Mouse (Mus musculus) heart, postnatal 14 days (tissue): ENCODE data around the gene Nr1h5. TPM values are rescaled to one million over a fixed set of nuclear protein-coding genes. Genes with fewer than 3 reads are reported as not detected.
A peak's percentile ranks its signal among the peaks of the same experiment; 100 is the strongest.

ENCODE experiments used
- DNase-seq, 2 experiments: peaks; one replicate each; pipeline ENCODE4 v3.0.0; 2021 to 2022
- intact Hi-C: fragments of 180-260 bp; cut with DNase I; formaldehyde crosslinking; loops from one replicate; pipeline ENCODE4 v1.15.1; 2025
- long read RNA-seq, 2 experiments: library from polyadenylated mRNA; stranded (forward); transcript quantifications; one replicate each; pipeline ENCODE4 v2.0.0; 2021
- total RNA-seq, 2 experiments: library from RNA; stranded (reverse); gene quantifications; 2 replicates each; pipeline ENCODE4 v1.2.3; 2021

Nr1h5 gene
- under 1 TPM in 1 of 2 experiments, not detected in 1; 0.15 TPM for total RNA-seq
- long read RNA-seq, experiment 1 = 0 reads
- long read RNA-seq, experiment 2 = 0 reads

- intact Hi-C loops = no loop called here
Observed at GRCm38 (mm10) chr3:102964033-102964432, at the start of gene Nr1h5. Nr1h5 (minus strand) TSS chr3:102964133.

GRCm38 (mm10) chr3:103001595-103001994 lies 37.7 kb upstream of the Nr1h5 start:
- intact Hi-C loops = no loop called here
- DNase-seq = no peak

More at GRCm38 (mm10) chr3:102964033-102964432, at the start of gene Nr1h5:
- no peak for DNase-seq

- intact Hi-C loops = loop anchor here (10.0 kb wide), 1 partner anchor 273 kb away; no protein-coding TSS in a partner anchor
- no peak for DNase-seq
Observed at GRCm38 (mm10) chr3:102997591-102997990, 33.7 kb upstream of the Nr1h5 start.

GRCm38 (mm10) chr3:102997036-102997435 lies 33.1 kb upstream of the Nr1h5 start:
- DNase-seq = peak in 1 of 2 experiments; percentile 28
- intact Hi-C loops = loop anchor here (10.0 kb wide), 1 partner anchor 272 kb away; no protein-coding TSS in a partner anchor

- intact Hi-C loops = loop anchor here (10.0 kb wide), 1 partner anchor 271 kb away; no protein-coding TSS in a partner anchor
- DNase-seq = peak; percentile 95 to 96
Observed at GRCm38 (mm10) chr3:102995605-102996321, 31.8 kb upstream of the Nr1h5 start, which contains the start of gene Sike1. Sike1 (plus strand) TSS chr3:102995708.

GRCm38 (mm10) chr3:102995233-102995604 lies 31.3 kb upstream of the Nr1h5 start:
- no peak for DNase-seq
- intact Hi-C loops = loop anchor here (10.0 kb wide), 1 partner anchor 270 kb away; no protein-coding TSS in a partner anchor

GRCm38 (mm10) chr3:102992936-102993335 lies 29.0 kb upstream of the Nr1h5 start:
- intact Hi-C loops = loop anchor here (10.0 kb wide), 1 partner anchor 268 kb away; no protein-coding TSS in a partner anchor
- no peak for DNase-seq

- intact Hi-C loops = loop anchor here (10.0 kb wide), 1 partner anchor 266 kb away; no protein-coding TSS in a partner anchor
- no peak for DNase-seq
Observed at GRCm38 (mm10) chr3:102991041-102991440, 27.1 kb upstream of the Nr1h5 start.

GRCm38 (mm10) chr3:102980349-102980736 lies 16.4 kb upstream of the Nr1h5 start:
- intact Hi-C loops = no loop called here
- no peak for DNase-seq

GRCm38 (mm10) chr3:102979550-102980348 lies 15.8 kb upstream of the Nr1h5 start:
- intact Hi-C loops = no loop called here

GRCm38 (mm10) chr3:102976906-102977305 lies 13.0 kb upstream of the Nr1h5 start:
- DNase-seq = no peak
- intact Hi-C loops = no loop called here

More at GRCm38 (mm10) chr3:102979550-102980348, 15.8 kb upstream of the Nr1h5 start:
- no peak for DNase-seq

GRCm38 (mm10) chr3:102970508-102970907 lies 6.6 kb upstream of the Nr1h5 start:
- no peak for DNase-seq
- intact Hi-C loops = no loop called here

GRCm38 (mm10) chr3:102970067-102970466 lies 6.1 kb upstream of the Nr1h5 start:
- intact Hi-C loops = no loop called here
- no peak for DNase-seq

- intact Hi-C loops = no loop called here
- no peak for DNase-seq
Observed at GRCm38 (mm10) chr3:102955596-102955995, 8.3 kb downstream of the Nr1h5 start.

GRCm38 (mm10) chr3:102955143-102955542 lies 8.8 kb downstream of the Nr1h5 start:
- intact Hi-C loops = no loop called here
- DNase-seq = no peak

- DNase-seq = no peak
- intact Hi-C loops = no loop called here
Observed at GRCm38 (mm10) chr3:102954476-102954875, 9.5 kb downstream of the Nr1h5 start.

GRCm38 (mm10) chr3:102946861-102947260 lies 17.1 kb downstream of the Nr1h5 start:
- intact Hi-C loops = no loop called here
- no peak for DNase-seq

- DNase-seq = no peak
- intact Hi-C loops = no loop called here
Observed at GRCm38 (mm10) chr3:102946312-102946711, 17.6 kb downstream of the Nr1h5 start.

GRCm38 (mm10) chr3:102938100-102938499 lies 25.8 kb downstream of the Nr1h5 start:
- DNase-seq = no peak
- intact Hi-C loops = no loop called here

- intact Hi-C loops = no loop called here
- DNase-seq = no peak
Observed at GRCm38 (mm10) chr3:102935451-102936354, 28.2 kb downstream of the Nr1h5 start, which contains the start of gene Sycp1. Sycp1 (minus strand) TSS chr3:102936100.
